Mouse (Mus musculus): ENCODE measurements at regions not wholly inside any gene's neighbourhood (a gene's known extent, or its start where the extent isn't known, plus 50 kb on each side); places are given as distances from the start of the nearest gene placed in this dataset.

DNA sequence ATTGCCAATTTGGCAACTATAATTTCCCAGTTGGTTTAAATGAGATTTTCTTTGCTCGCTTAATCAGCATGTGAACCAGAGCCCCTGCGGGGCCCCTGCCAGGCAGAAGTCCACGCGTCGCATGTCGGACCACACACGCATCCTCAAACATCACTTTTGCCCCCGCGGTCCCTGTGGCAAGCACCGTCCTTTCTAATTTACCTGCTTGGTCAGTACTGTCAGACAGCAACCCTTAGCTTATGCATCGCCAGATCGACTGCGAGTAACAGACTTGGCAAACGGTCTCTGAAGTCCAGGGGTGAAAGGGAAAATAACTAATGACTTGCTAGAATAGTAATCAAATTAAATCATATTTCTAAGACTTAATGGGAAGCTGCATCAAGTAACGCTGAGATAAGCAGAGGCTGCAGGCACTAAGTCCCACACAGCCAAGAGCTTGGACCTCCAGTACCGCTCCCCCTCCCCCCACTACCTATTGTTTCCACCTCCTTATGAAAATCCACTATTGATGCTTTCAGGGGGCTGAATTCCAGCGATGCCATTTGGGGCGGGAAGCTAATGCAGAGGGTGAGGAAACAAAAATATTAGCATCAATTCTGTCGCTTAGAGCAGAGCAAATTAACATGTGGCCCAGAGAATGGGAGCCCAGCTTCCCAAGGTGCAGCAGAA, 142.0 kb upstream of the Cntnap4 start:
- TF ChIP-seq POLR2A (IDR thresholded peaks at IDR 0.05; ENCODE audit: insufficient read depth, low read depth, low read length) = no peak
- no peak for TF ChIP-seq CTCF (IDR thresholded peaks at IDR 0.05; ENCODE audit: insufficient read depth, low read depth, low read length)
- H3K4me3 ChIP-seq (ENCODE audit: insufficient read depth, low read depth, low read length) = no peak overlapping the region
- WGBS = 19% methylated on average over 19 of the region's 19 CpGs
- peaks cover 2% of the 10 kb centered on the region; the same call in 1 of the 2 replicates for H3K4me1 ChIP-seq (ENCODE audit: control insufficient read depth, insufficient read depth, low read length)
- no peak overlapping the region for H3K27ac ChIP-seq (ENCODE audit: insufficient read depth, low read depth, low read length)

GRCm38 (mm10) chr8:112411968-112412367, 157.9 kb upstream of the Cntnap4 start:
- Histone ChIP-seq H3K4me1 (ENCODE audit: control insufficient read depth, insufficient read depth, low read length) (no peaks in the 10 kb centered on the region), H3K4me3 (ENCODE audit: insufficient read depth, low read depth, low read length) (no peak overlapping the region), H3K27ac (ENCODE audit: insufficient read depth, low read depth, low read length) (no peak overlapping the region)
- 90% methylated on average over 5 of the region's 5 CpGs for WGBS
- TF ChIP-seq POLR2A (IDR thresholded peaks at IDR 0.05; ENCODE audit: insufficient read depth, low read depth, low read length) = no peak
- no peak for TF ChIP-seq CTCF (IDR thresholded peaks at IDR 0.05; ENCODE audit: insufficient read depth, low read depth, low read length)

DNA sequence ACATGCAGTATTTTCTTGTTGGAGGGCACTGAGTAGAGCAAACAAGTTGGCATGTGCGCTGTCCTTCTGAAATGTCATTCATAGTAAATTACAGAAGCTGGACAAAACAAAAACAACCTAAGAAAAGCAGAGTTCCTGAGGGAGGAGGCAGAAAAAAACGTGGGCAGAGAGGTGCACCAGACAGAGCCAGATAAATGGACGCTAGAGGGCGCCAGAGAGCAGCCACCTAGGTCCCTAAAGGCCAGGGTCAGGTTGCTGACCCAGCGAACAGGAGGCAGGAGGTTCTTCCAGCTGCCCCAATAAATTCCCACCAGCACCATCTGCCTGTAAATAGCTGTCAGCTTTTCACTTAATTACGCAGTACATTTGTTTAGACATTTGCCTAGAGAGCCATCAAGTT, 158.6 kb upstream of the Cntnap4 start:
- 36% methylated on average over 6 of the region's 6 CpGs for WGBS
- TF ChIP-seq CTCF (IDR thresholded peaks at IDR 0.05; ENCODE audit: insufficient read depth, low read depth, low read length) (no peak), POLR2A (IDR thresholded peaks at IDR 0.05; ENCODE audit: insufficient read depth, low read depth, low read length) (no peak)

DNA sequence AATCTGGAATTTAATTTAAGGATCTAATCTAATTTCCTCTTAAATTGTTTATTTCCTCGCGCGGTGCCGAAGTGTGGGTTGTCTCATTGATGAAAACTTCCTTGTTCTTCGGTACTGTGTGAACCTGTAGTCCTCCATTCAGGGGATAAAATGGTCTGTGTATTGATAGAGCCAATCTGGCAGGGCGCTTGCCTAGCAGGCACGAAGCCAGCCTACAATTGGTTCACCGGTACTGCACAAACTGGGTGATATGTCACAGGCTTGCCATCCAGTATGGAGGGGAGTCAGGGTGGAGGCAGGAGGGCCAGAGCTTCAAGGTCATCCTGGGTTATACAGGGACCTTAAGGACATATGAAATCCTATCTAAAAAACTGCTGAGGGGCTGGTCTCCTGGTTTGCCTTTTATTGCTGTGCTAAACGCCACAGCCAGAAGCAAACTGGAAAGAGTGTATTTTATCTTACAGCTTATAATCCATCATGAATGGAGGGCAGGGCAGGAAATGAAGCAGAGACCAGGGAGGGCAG, 161.6 kb upstream of the Cntnap4 start:
- Histone ChIP-seq H3K4me3 (ENCODE audit: insufficient read depth, low read depth, low read length) (no peak overlapping the region), H3K27ac (ENCODE audit: insufficient read depth, low read depth, low read length) (no peak overlapping the region), H3K4me1 (ENCODE audit: control insufficient read depth, insufficient read depth, low read length) (no peaks in the 10 kb centered on the region)
- TF ChIP-seq POLR2A (IDR thresholded peaks at IDR 0.05; ENCODE audit: insufficient read depth, low read depth, low read length) (no peak), CTCF (IDR thresholded peaks at IDR 0.05; ENCODE audit: insufficient read depth, low read depth, low read length) (no peak)
- 58% methylated on average over 9 of the region's 9 CpGs for WGBS

More for the DNA sequence above, 158.6 kb upstream of the Cntnap4 start:
- no peak overlapping the region for H3K4me3 ChIP-seq (ENCODE audit: insufficient read depth, low read depth, low read length)
- H3K4me1 ChIP-seq (ENCODE audit: control insufficient read depth, insufficient read depth, low read length) = no peaks in the 10 kb centered on the region
- H3K27ac ChIP-seq (ENCODE audit: insufficient read depth, low read depth, low read length) = no peak overlapping the region

DNA sequence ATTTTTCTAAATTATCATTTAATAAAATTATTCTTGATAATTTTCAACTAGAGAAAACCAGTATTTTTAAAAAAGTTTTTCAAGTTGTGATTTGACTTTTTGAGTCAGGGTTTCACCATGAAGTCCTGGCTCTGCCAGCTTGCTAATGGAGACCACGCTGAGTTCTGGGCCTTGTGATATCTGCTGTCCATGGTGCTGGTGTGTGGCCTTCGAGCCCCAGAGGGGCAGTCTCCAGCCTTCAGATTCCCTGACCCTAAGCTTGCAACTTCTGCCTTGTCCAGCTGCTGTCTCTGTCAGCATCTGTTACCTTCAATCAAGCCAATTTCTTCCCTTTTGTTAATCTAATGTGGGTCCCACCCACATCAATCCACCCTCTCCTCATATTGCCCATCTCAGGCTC, 165.8 kb upstream of the Cntnap4 start:
- no peaks in the 10 kb centered on the region for H3K4me1 ChIP-seq (ENCODE audit: control insufficient read depth, insufficient read depth, low read length)
- WGBS = 68% methylated on average over 2 of the region's 2 CpGs
- TF ChIP-seq CTCF (IDR thresholded peaks at IDR 0.05; ENCODE audit: insufficient read depth, low read depth, low read length) (no peak), POLR2A (IDR thresholded peaks at IDR 0.05; ENCODE audit: insufficient read depth, low read depth, low read length) (no peak)
- no peak overlapping the region for H3K4me3 ChIP-seq (ENCODE audit: insufficient read depth, low read depth, low read length)
- H3K27ac ChIP-seq (ENCODE audit: insufficient read depth, low read depth, low read length) = no peak overlapping the region

GRCm38 (mm10) chr8:112397438-112397837, 172.4 kb upstream of the Cntnap4 start:
- TF ChIP-seq CTCF (IDR thresholded peaks at IDR 0.05; ENCODE audit: insufficient read depth, low read depth, low read length) = no peak
- TF ChIP-seq POLR2A (IDR thresholded peaks at IDR 0.05; ENCODE audit: insufficient read depth, low read depth, low read length) = no peak
- 49% methylated on average over 2 of the region's 2 CpGs for WGBS
- Histone ChIP-seq H3K27ac (ENCODE audit: insufficient read depth, low read depth, low read length) (no peak overlapping the region), H3K4me3 (ENCODE audit: insufficient read depth, low read depth, low read length) (no peak overlapping the region), H3K4me1 (ENCODE audit: control insufficient read depth, insufficient read depth, low read length) (no peaks in the 10 kb centered on the region)

DNA sequence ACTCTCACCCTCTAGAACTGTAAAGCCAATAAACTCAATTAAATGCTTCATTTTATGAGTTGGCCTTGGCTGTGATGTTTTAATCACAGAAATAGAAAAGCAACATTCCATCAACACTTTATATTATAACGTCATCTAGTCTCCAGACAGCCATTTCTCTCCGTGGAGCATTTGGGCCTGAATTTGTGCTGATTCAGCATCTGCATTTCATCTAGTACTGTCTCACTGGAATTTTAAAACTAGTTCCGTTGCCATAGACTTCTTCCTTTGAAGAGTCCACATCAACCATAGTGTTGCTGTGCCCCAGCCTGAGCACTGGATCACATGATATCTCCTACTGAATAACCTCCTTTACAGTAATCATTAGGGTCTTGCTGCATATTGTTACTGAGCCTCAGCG, 179.7 kb upstream of the Cntnap4 start:
- WGBS = 92% methylated on average over 4 of the region's 4 CpGs
- Histone ChIP-seq H3K4me3 (ENCODE audit: insufficient read depth, low read depth, low read length) (no peak overlapping the region), H3K27ac (ENCODE audit: insufficient read depth, low read depth, low read length) (no peak overlapping the region), H3K4me1 (ENCODE audit: control insufficient read depth, insufficient read depth, low read length) (no peaks in the 10 kb centered on the region)
- TF ChIP-seq POLR2A (IDR thresholded peaks at IDR 0.05; ENCODE audit: insufficient read depth, low read depth, low read length) = no peak
- TF ChIP-seq CTCF (IDR thresholded peaks at IDR 0.05; ENCODE audit: insufficient read depth, low read depth, low read length) = no peak

- Histone ChIP-seq H3K4me3 (ENCODE audit: insufficient read depth, low read depth, low read length) (no peak overlapping the region), H3K4me1 (ENCODE audit: control insufficient read depth, insufficient read depth, low read length) (no peaks in the 10 kb centered on the region), H3K27ac (ENCODE audit: insufficient read depth, low read depth, low read length) (no peak overlapping the region)
- TF ChIP-seq CTCF (IDR thresholded peaks at IDR 0.05; ENCODE audit: insufficient read depth, low read depth, low read length) = no peak
- no peak for TF ChIP-seq POLR2A (IDR thresholded peaks at IDR 0.05; ENCODE audit: insufficient read depth, low read depth, low read length)
- 28% methylated on average over 5 of the region's 5 CpGs for WGBS
Observed at GRCm38 (mm10) chr8:112348323-112348722, 221.5 kb upstream of the Cntnap4 start.

DNA sequence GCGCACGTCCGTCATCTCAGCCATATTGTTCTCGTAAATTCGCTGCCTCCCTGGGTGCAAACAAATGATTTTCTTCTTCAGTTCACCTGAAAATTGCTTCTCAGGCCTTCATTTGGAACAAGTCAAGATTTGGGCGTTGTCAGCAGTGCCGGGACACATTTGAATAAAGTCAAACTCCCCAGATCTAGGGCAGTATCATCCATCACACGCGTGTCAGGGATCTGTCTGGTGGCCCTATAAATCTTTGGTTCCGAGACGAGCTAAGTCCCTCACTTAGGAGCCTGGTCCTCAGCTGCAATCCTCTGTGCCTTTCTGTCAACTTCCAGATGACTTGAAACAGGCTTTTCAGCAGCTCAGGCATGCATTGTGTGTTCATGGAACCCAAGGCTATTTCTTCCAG, 236.7 kb upstream of the Cntnap4 start:
- no peak overlapping the region for H3K4me3 ChIP-seq (ENCODE audit: insufficient read depth, low read depth, low read length)
- H3K4me1 ChIP-seq (ENCODE audit: control insufficient read depth, insufficient read depth, low read length) = no peaks in the 10 kb centered on the region
- no peak for TF ChIP-seq CTCF (IDR thresholded peaks at IDR 0.05; ENCODE audit: insufficient read depth, low read depth, low read length)
- 78% methylated on average over 11 of the region's 11 CpGs for WGBS
- H3K27ac ChIP-seq (ENCODE audit: insufficient read depth, low read depth, low read length) = no peak overlapping the region

Measured in olfactory bulb, adult 2 months (tissue).